Mouse (Mus musculus): ENCODE results near the gene Rnf207. TPM values are rescaled to one million over a fixed set of nuclear protein-coding genes. Genes with fewer than 3 reads are reported as not detected.

Rnf207 gene
- polyA plus RNA-seq, 1 experiment from 2014 or later: 1.1 TPM

GRCm38 (mm10) chr4:152283186-152283950, 35.4 kb downstream of the Rnf207 start:
- Histone ChIP-seq H3K9ac (ENCODE audit: low read length) (0 out of 2 replicates have a peak overlapping the region, but pooled peaks have one; percentile 14), H3K9me3 (ENCODE audit: control insufficient read depth, low read length) (no peaks in the 10 kb centered on the region), H3K4me1 (ENCODE audit: control insufficient read depth, insufficient read depth, low read length) (peaks cover 33% of the 10 kb centered on the region), H3K27me3 (ENCODE audit: control insufficient read depth, insufficient read depth, low read length) (peaks cover 84% of the 10 kb centered on the region), H3K4me2 (peak overlapping the region; percentile 33), H3K36me3 (ENCODE audit: control insufficient read depth, insufficient read depth, low read length) (no peaks in the 10 kb centered on the region), H3K27ac (ENCODE audit: low read depth, low read length) (no peak overlapping the region), H3K4me3 (ENCODE audit: low read depth, low read length) (peak overlapping the region; percentile 21)
- peak; percentile 98 for DNase-seq (ENCODE audit: low spot score, missing footprints)
- ATAC-seq (ENCODE audit: low FRiP score): peak; percentile 74
- WGBS: 5% methylated on average over 64 of the region's 70 CpGs

- Histone ChIP-seq H3K9me3 (ENCODE audit: control insufficient read depth, low read length) (no peaks in the 10 kb centered on the region), H3K4me2 (peak overlapping the region; percentile 33), H3K36me3 (ENCODE audit: control insufficient read depth, insufficient read depth, low read length) (no peaks in the 10 kb centered on the region), H3K27ac (ENCODE audit: low read depth, low read length) (no peak overlapping the region), H3K27me3 (ENCODE audit: control insufficient read depth, insufficient read depth, low read length) (peaks cover 77% of the 10 kb centered on the region), H3K9ac (ENCODE audit: low read length) (0 out of 2 replicates have a peak overlapping the region, but pooled peaks have one; percentile 14), H3K4me3 (ENCODE audit: low read depth, low read length) (peak overlapping the region; percentile 21), H3K4me1 (ENCODE audit: control insufficient read depth, insufficient read depth, low read length) (peaks cover 27% of the 10 kb centered on the region)
- WGBS: 15% methylated on average over 32 of the region's 34 CpGs
- DNase-seq (ENCODE audit: low spot score, missing footprints) (peak; percentile 91), ATAC-seq (ENCODE audit: low FRiP score) (no peak)
These were observed 36.1 kb downstream of the Rnf207 start for GRCm38 (mm10) chr4:152282721-152283120.

- ATAC-seq (ENCODE audit: low FRiP score): no peak
- 63% methylated on average over 15 of the region's 15 CpGs for WGBS
These were observed 37.2 kb downstream of the Rnf207 start for GRCm38 (mm10) chr4:152281601-152282000.

GRCm38 (mm10) chr4:152278986-152279385, 39.8 kb downstream of the Rnf207 start:
- DNase-seq (ENCODE audit: low spot score, missing footprints) (no peak), ATAC-seq (ENCODE audit: low FRiP score) (no peak)
- Histone ChIP-seq H3K9me3 (ENCODE audit: control insufficient read depth, low read length) (no peaks in the 10 kb centered on the region), H3K4me3 (ENCODE audit: low read depth, low read length) (no peak overlapping the region), H3K4me2 (no peak overlapping the region), H3K9ac (ENCODE audit: low read length) (no peak overlapping the region), H3K27me3 (ENCODE audit: control insufficient read depth, insufficient read depth, low read length) (peaks cover 60% of the 10 kb centered on the region), H3K27ac (ENCODE audit: low read depth, low read length) (no peak overlapping the region), H3K36me3 (ENCODE audit: control insufficient read depth, insufficient read depth, low read length) (no peaks in the 10 kb centered on the region), H3K4me1 (ENCODE audit: control insufficient read depth, insufficient read depth, low read length) (peaks cover 18% of the 10 kb centered on the region)
- 89% methylated on average over 23 of the region's 23 CpGs for WGBS

More at GRCm38 (mm10) chr4:152281601-152282000, 37.2 kb downstream of the Rnf207 start:
- Histone ChIP-seq H3K9me3 (ENCODE audit: control insufficient read depth, low read length) (no peaks in the 10 kb centered on the region), H3K4me2 (no peak overlapping the region), H3K27ac (ENCODE audit: low read depth, low read length) (no peak overlapping the region), H3K4me1 (ENCODE audit: control insufficient read depth, insufficient read depth, low read length) (peaks cover 16% of the 10 kb centered on the region), H3K9ac (ENCODE audit: low read length) (no peak overlapping the region), H3K4me3 (ENCODE audit: low read depth, low read length) (no peak overlapping the region), H3K36me3 (ENCODE audit: control insufficient read depth, insufficient read depth, low read length) (no peaks in the 10 kb centered on the region), H3K27me3 (ENCODE audit: control insufficient read depth, insufficient read depth, low read length) (peaks cover 68% of the 10 kb centered on the region)
- DNase-seq (ENCODE audit: low spot score, missing footprints): no peak

GRCm38 (mm10) chr4:152277916-152278315, 40.9 kb downstream of the Rnf207 start:
- Histone ChIP-seq H3K9me3 (ENCODE audit: control insufficient read depth, low read length) (no peaks in the 10 kb centered on the region), H3K4me3 (ENCODE audit: low read depth, low read length) (no peak overlapping the region), H3K4me1 (ENCODE audit: control insufficient read depth, insufficient read depth, low read length) (peaks cover 18% of the 10 kb centered on the region), H3K9ac (ENCODE audit: low read length) (no peak overlapping the region), H3K4me2 (no peak overlapping the region), H3K27me3 (ENCODE audit: control insufficient read depth, insufficient read depth, low read length) (peaks cover 55% of the 10 kb centered on the region), H3K36me3 (ENCODE audit: control insufficient read depth, insufficient read depth, low read length) (no peaks in the 10 kb centered on the region), H3K27ac (ENCODE audit: low read depth, low read length) (no peak overlapping the region)
- ATAC-seq (ENCODE audit: low FRiP score) (no peak), DNase-seq (ENCODE audit: low spot score, missing footprints) (no peak)
- 69% methylated on average over 2 of the region's 2 CpGs for WGBS

- WGBS: 52% methylated on average over 10 of the region's 10 CpGs
- DNase-seq (ENCODE audit: low spot score, missing footprints) (peak; percentile 86), ATAC-seq (ENCODE audit: low FRiP score) (no peak)
- no peaks in the 10 kb centered on the region for H3K36me3 ChIP-seq (ENCODE audit: control insufficient read depth, insufficient read depth, low read length)
- H3K9ac ChIP-seq (ENCODE audit: low read length): no peak overlapping the region
- no peaks in the 10 kb centered on the region for H3K9me3 ChIP-seq (ENCODE audit: control insufficient read depth, low read length)
- H3K27ac ChIP-seq (ENCODE audit: low read depth, low read length): no peak overlapping the region
- H3K4me2 ChIP-seq: no peak overlapping the region
- H3K27me3 ChIP-seq (ENCODE audit: control insufficient read depth, insufficient read depth, low read length): peaks cover 43% of the 10 kb centered on the region
- no peak overlapping the region for H3K4me3 ChIP-seq (ENCODE audit: low read depth, low read length)
- H3K4me1 ChIP-seq (ENCODE audit: control insufficient read depth, insufficient read depth, low read length): peaks cover 15% of the 10 kb centered on the region
These were observed 42.1 kb downstream of the Rnf207 start for GRCm38 (mm10) chr4:152276389-152277347.

- peak overlapping the region; percentile 76 for H3K9ac ChIP-seq (ENCODE audit: low read length)
- H3K4me3 ChIP-seq (ENCODE audit: low read depth, low read length): peak overlapping the region; percentile 54
- ATAC-seq (ENCODE audit: low FRiP score) (peak; percentile 56; the same call in 1 of the 2 replicates), DNase-seq (ENCODE audit: low spot score, missing footprints) (peak; percentile 95)
- peaks cover 15% of the 10 kb centered on the region for H3K4me1 ChIP-seq (ENCODE audit: control insufficient read depth, insufficient read depth, low read length)
- 0 out of 2 replicates have a peak overlapping the region, but pooled peaks have one; percentile 11 for H3K27ac ChIP-seq (ENCODE audit: low read depth, low read length)
- 1% methylated on average over 20 of the region's 20 CpGs for WGBS
- H3K27me3 ChIP-seq (ENCODE audit: control insufficient read depth, insufficient read depth, low read length): peaks cover 26% of the 10 kb centered on the region
- H3K4me2 ChIP-seq: peak overlapping the region; percentile 97
- no peaks in the 10 kb centered on the region for H3K36me3 ChIP-seq (ENCODE audit: control insufficient read depth, insufficient read depth, low read length)
- no peaks in the 10 kb centered on the region for H3K9me3 ChIP-seq (ENCODE audit: control insufficient read depth, low read length)
These were observed 44.1 kb downstream of the Rnf207 start for GRCm38 (mm10) chr4:152274681-152275131.

GRCm38 (mm10) chr4:152273621-152274236, 45.1 kb downstream of the Rnf207 start, which contains the start of gene Gpr153:
Gene Gpr153 (plus strand): TSS chr4:152274232.
- ATAC-seq (ENCODE audit: low FRiP score): peak; percentile 79
- peak within 1 kb of the TSS; percentile 55 for H3K27ac ChIP-seq (ENCODE audit: low read depth, low read length)
- H3K4me1 ChIP-seq (ENCODE audit: control insufficient read depth, insufficient read depth, low read length): peaks cover 15% of the 10 kb centered on the region
- peak within 1 kb of the TSS; percentile 97 for H3K4me2 ChIP-seq
- H3K9ac ChIP-seq (ENCODE audit: low read length): peak within 1 kb of the TSS; percentile 76
- peak; percentile 92 for DNase-seq (ENCODE audit: low spot score, missing footprints)
- peak within 1 kb of the TSS; percentile 54 for H3K4me3 ChIP-seq (ENCODE audit: low read depth, low read length)
- H3K27me3 ChIP-seq (ENCODE audit: control insufficient read depth, insufficient read depth, low read length): peaks cover 26% of the 10 kb centered on the region
- 0% methylated on average over 25 of the region's 48 CpGs for WGBS
- no peaks in the 10 kb centered on the region for H3K36me3 ChIP-seq (ENCODE audit: control insufficient read depth, insufficient read depth, low read length)
- no peaks in the 10 kb centered on the region for H3K9me3 ChIP-seq (ENCODE audit: control insufficient read depth, low read length)

Data from midbrain, embryonic 11.5 days (tissue).